Comparison of ENCODE assay signal across 8 mouse cellular contexts in genomic region chr13:43560458-43561411, GRCm38 (mm10). TPM values are rescaled to one million over a fixed set of nuclear protein-coding genes. Genes with fewer than 3 reads are reported as not detected.
DNase-seq lines count a peak whose midpoint lies in the region; ATAC-seq and TF ChIP-seq lines count a peak whose summit lies in the region.

No protein-coding gene starts in this region.

- peaks cover 12% of the 10 kb centered on the region for H3K79me2 ChIP-seq in myocyte (ENCODE audit: control insufficient read depth, insufficient read depth)

- TF ChIP-seq POLR2A in myocyte (IDR thresholded peaks at IDR 0.05; ENCODE audit: insufficient read length, low read depth): peak; percentile 45

- peak; percentile 81 for DNase-seq in 3T3-L1 (ENCODE audit: low read depth, low spot score)
- peak; percentile 64 for DNase-seq in NIH3T3 (ENCODE audit: low read depth)
- peak; percentile 36 for DNase-seq in forebrain, embryonic 10.5 days (ENCODE audit: extremely low spot score, low spot score)
- peak; percentile 24 for DNase-seq in liver
- DNase-seq in left cerebral cortex, adult 9 months (ENCODE audit: low spot score in 2 of 2): no peak
- DNase-seq in layer of hippocampus, postnatal 14 days (ENCODE audit: low spot score in 2 of 2): no peak

- no peaks in the 10 kb centered on the region for H3K36me3 ChIP-seq in forebrain, embryonic 10.5 days (replicated peaks)
- no peaks in the 10 kb centered on the region for H3K36me3 ChIP-seq in hindbrain, embryonic 12.5 days
- no peaks in the 10 kb centered on the region for H3K36me3 ChIP-seq in myocyte (ENCODE audit: control insufficient read depth, insufficient read depth)

- no peak for ATAC-seq in hindbrain, embryonic 12.5 days (ENCODE audit: low FRiP score)

- H3K4me2 ChIP-seq in hindbrain, embryonic 12.5 days (replicated peaks): peak overlapping the region; percentile 78
- H3K4me2 ChIP-seq in myocyte (ENCODE audit: low read depth): peak overlapping the region; percentile 93

- peaks cover 31% of the 10 kb centered on the region for H3K4me1 ChIP-seq in forebrain, embryonic 10.5 days
- H3K4me1 ChIP-seq in hindbrain, embryonic 12.5 days: peaks cover 19% of the 10 kb centered on the region

- no peaks in the 10 kb centered on the region for H3K9me3 ChIP-seq in forebrain, embryonic 10.5 days
- no peaks in the 10 kb centered on the region for H3K9me3 ChIP-seq in hindbrain, embryonic 12.5 days (replicated peaks)

- peak overlapping the region; percentile 97 for H3K27ac ChIP-seq in forebrain, embryonic 10.5 days
- peak overlapping the region; percentile 87 for H3K27ac ChIP-seq in hindbrain, embryonic 12.5 days

- peak overlapping the region; percentile 82 for H3K9ac ChIP-seq in hindbrain, embryonic 12.5 days

- H3K4me3 ChIP-seq in forebrain, embryonic 10.5 days: peak overlapping the region; percentile 77
- peak overlapping the region; percentile 57 for H3K4me3 ChIP-seq in hindbrain, embryonic 12.5 days
- H3K4me3 ChIP-seq in myocyte: peak overlapping the region; percentile 36

- H3K27me3 ChIP-seq in forebrain, embryonic 10.5 days (ENCODE audit: poor library complexity, severe bottlenecking): peaks cover 43% of the 10 kb centered on the region
- H3K27me3 ChIP-seq in hindbrain, embryonic 12.5 days: no peaks in the 10 kb centered on the region
- no peaks in the 10 kb centered on the region for H3K27me3 ChIP-seq in myocyte (ENCODE audit: control insufficient read depth, insufficient read depth, insufficient read length)

- H3ac ChIP-seq in myocyte (ENCODE audit: control insufficient read depth, insufficient read length): peak overlapping the region; percentile 78

- WGBS in forebrain, embryonic 10.5 days: 12% methylated on average over 18 of the region's 18 CpGs
- WGBS in hindbrain, embryonic 12.5 days: 10% methylated on average over 18 of the region's 18 CpGs

TF ChIP-seq in myocyte, 11 proteins besides CTCF, POLR2A, EP300 and RAD21:
- TF ChIP-seq USF1 (IDR thresholded peaks at IDR 0.05; ENCODE audit: low read depth) (peak; percentile 97), POLR2AphosphoS2 (IDR thresholded peaks at IDR 0.05; ENCODE audit: insufficient read length, low read depth) (no peak)

RNA-seq across cellular contexts. Expression of gene Mcur1, which starts 0.7 kb away (rescaled TPM):
- 10.1 and 10.5 TPM in 2 replicates for polyA plus RNA-seq in forebrain, embryonic 10.5 days (2016; fragmentation: Nextera tagmentation; extraction: Ambion mirVana)
- 12.4 and 13.0 TPM in 2 replicates for polyA plus RNA-seq in hindbrain, embryonic 12.5 days (2016; fragmentation: Nextera tagmentation; extraction: Ambion mirVana)
- 5.7 TPM for polyA plus RNA-seq in myocyte (2012; fragmentation: generic; extraction: Trizol)
- 10 to 100 TPM; 22.7 to 23.4 TPM for total RNA-seq in layer of hippocampus, postnatal 14 days (2021)

RNA-seq across cellular contexts. Expression of gene Rnf182, which starts 54.8 kb away (rescaled TPM):
- 6.6 and 6.7 TPM in 2 replicates for polyA plus RNA-seq in forebrain, embryonic 10.5 days (2016; fragmentation: Nextera tagmentation; extraction: Ambion mirVana)
- polyA plus RNA-seq in hindbrain, embryonic 12.5 days (2016; fragmentation: Nextera tagmentation; extraction: Ambion mirVana): 17.7 TPM in 2 replicates
- polyA plus RNA-seq in myocyte (2012; fragmentation: generic; extraction: Trizol): not detected
- total RNA-seq in layer of hippocampus, postnatal 14 days (2021): 10 to 100 TPM; 37.3 to 41.8 TPM

Comparison
In these comparisons a context has a peak if more than half of its experiments do, and no peak if none do; other contexts are left out.
1. DNase-seq: peak in 3T3-L1 (single experiment), NIH3T3 (single experiment), forebrain, embryonic 10.5 days (single experiment) and liver (single experiment); none in left cerebral cortex, adult 9 months (0 of 2) and layer of hippocampus, postnatal 14 days (0 of 2).
2. Peak in every context shown above with its lines, with median percentiles within 50 percentile points of each other: H3K4me3 ChIP-seq.